Mouse (Mus musculus) midbrain, embryonic 14.5 days (tissue): ENCODE measurements around the gene Kcnj14. TPM values are rescaled to one million over a fixed set of nuclear protein-coding genes. Genes with fewer than 3 reads are reported as not detected.

Experiments
- ATAC-seq: fragments of 200-750 bp; cut with Nextera tagmentation; 2 replicates; pipeline ENCODE4 v1.8.0; 2017; ENCODE audit warnings: moderate number of reproducible peaks, moderate library complexity; ENCODE audit not compliant: low FRiP score, low TSS enrichment
- DNase-seq: peaks from one replicate; pipeline ENCODE4 v3.0.0-alpha.2; 2015
- H3K27ac ChIP-seq: fragments of 300-500 bp; sonication (generic); replicated peaks from 2 replicates; pipeline ENCODE4 v1.5.1; 2014; ENCODE audit warnings: mild to moderate bottlenecking, low read depth, low read length, moderate library complexity
- H3K27me3 ChIP-seq: fragments of 300-500 bp; sonication (generic); 2 replicates; pipeline ENCODE4 v1.6.1; 2014; ENCODE audit warnings: low read length, control low read depth, mixed read lengths; ENCODE audit not compliant: control insufficient read depth, insufficient read depth
- H3K36me3 ChIP-seq: fragments of 300-500 bp; sonication (generic); 2 replicates; pipeline ENCODE4 v1.6.1; 2014; ENCODE audit warnings: low read length, control low read depth; ENCODE audit not compliant: control insufficient read depth, insufficient read depth
- H3K4me1 ChIP-seq: fragments of 300-500 bp; sonication (generic); 2 replicates; pipeline ENCODE4 v1.6.1; 2014; ENCODE audit warnings: mild to moderate bottlenecking, antibody characterized with exemption, low read length, control low read depth; ENCODE audit not compliant: control insufficient read depth, insufficient read depth
- H3K4me2 ChIP-seq: fragments of 300-500 bp; sonication (generic); 2 replicates; pipeline ENCODE4 v1.6.1; 2014; ENCODE audit warnings: mild to moderate bottlenecking, low read length, moderate library complexity
- H3K4me3 ChIP-seq: fragments of 300-500 bp; sonication (generic); replicated peaks from 2 replicates; pipeline ENCODE4 v1.5.1; 2014; ENCODE audit warnings: low read depth, low read length
- H3K9ac ChIP-seq: fragments of 300-500 bp; sonication (generic); replicated peaks from 2 replicates; pipeline ENCODE4 v1.6.1; 2014; ENCODE audit warnings: mild to moderate bottlenecking, low read length, moderate library complexity
- H3K9me3 ChIP-seq: fragments of 300-500 bp; sonication (generic); 2 replicates; pipeline ENCODE4 v1.6.1; 2016; ENCODE audit warnings: low read length, control low read depth, mixed read lengths; ENCODE audit not compliant: control insufficient read depth
- WGBS: fragments of 180-500 bp; shearing (Covaris S2); extraction: QIAGEN DNeasy Blood & Tissue Kit; methylation state at CpG from one replicate; pipeline ENCODE4 v1.1.7; 2014; 5-methylcytosine and 5-hydroxymethylcytosine counted together
- polyA plus RNA-seq: library from polyadenylated mRNA; unstranded; fragments of >200 nt; fragmentation: Nextera tagmentation; extraction: Ambion mirVana; gene quantifications from 2 replicates; pipeline ENCODE4 v1.2.1, GENCODE M21; 2014

The Kcnj14 gene
- polyA plus RNA-seq, 1 experiment from 2014 or later: 0.63 TPM

DNA sequence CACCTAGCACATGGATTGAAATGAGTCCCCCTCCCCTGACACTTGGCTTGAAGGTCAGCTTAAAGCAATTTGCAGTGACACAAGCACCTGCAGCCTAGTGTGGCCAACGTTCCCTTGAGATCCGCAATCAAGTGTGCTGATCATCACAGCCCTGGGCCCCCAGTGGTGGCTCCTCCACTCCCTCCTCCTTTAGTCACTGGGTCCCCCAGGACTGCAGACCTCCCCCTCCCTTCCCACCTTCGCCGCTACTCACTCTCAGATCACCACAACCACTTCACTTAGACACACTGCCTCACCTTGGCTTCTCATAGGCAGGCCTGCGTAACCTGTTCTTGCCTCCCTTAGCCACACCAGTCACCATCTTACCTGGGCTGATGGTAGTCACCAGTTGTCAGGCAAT lies 18.6 kb downstream of the Kcnj14 start:
- Histone ChIP-seq H3K4me3 (no peak overlapping the region), H3K27me3 (no peaks in the 10 kb centered on the region), H3K36me3 (peaks cover 93% of the 10 kb centered on the region), H3K9me3 (no peaks in the 10 kb centered on the region), H3K4me2 (no peak overlapping the region), H3K4me1 (no peaks in the 10 kb centered on the region), H3K27ac (peak overlapping the region; percentile 6; the same call in 1 of the 2 replicates), H3K9ac (no peak overlapping the region)
- DNase-seq: no peak
- WGBS: 64% methylated on average over 5 of the region's 5 CpGs
- ATAC-seq: no peak

DNA sequence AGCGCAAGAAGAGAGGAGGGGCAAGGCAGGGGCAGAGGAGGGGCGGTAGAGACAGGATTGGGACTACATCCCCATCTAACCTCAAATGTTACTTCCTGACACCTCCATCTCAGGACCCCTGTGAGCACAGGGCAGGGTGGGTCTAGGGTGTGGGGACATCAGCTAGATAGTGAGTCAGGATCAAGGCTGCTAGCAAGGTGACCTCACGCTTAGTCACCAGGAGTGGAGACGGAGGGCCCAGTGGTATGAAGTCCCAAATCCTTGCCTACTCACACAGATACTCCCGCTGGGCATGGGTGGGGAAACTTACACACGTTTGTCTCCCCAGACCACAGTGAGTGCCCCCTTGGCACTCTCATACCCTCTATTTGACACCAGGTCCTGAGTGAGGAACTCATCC lies 22.0 kb downstream of the Kcnj14 start:
- Histone ChIP-seq H3K4me2 (no peak overlapping the region), H3K4me1 (peaks cover 13% of the 10 kb centered on the region), H3K27me3 (no peaks in the 10 kb centered on the region), H3K36me3 (peaks cover 85% of the 10 kb centered on the region), H3K9me3 (no peaks in the 10 kb centered on the region), H3K4me3 (no peak overlapping the region), H3K27ac (no peak overlapping the region), H3K9ac (no peak overlapping the region)
- no peak for ATAC-seq
- WGBS: 94% methylated on average over 6 of the region's 6 CpGs
- DNase-seq: no peak

DNA sequence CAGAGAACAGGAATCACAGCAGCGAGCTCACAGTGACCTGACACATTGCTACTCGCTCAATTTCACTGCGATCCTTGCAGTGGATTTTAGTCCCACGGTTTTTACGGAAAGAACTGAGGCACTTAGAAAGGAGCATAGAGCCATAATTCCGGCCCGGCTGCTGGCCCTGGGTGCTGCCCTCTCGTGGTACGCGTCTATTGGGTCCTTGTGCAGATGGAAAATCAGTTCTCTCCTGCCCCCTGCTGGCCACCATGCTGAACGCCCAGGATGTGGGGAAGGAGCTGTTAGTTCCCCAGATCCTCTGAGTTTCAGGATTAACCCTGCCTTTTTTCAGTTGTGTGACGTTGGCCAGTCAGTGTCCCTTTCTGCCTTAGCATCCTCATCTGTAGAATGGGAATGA lies 23.2 kb downstream of the Kcnj14 start:
- Histone ChIP-seq H3K4me2 (no peak overlapping the region), H3K9ac (no peak overlapping the region), H3K36me3 (peaks cover 85% of the 10 kb centered on the region), H3K9me3 (no peaks in the 10 kb centered on the region), H3K4me1 (peaks cover 16% of the 10 kb centered on the region), H3K4me3 (no peak overlapping the region), H3K27ac (no peak overlapping the region; the same call in 1 of the 2 replicates), H3K27me3 (no peaks in the 10 kb centered on the region)
- ATAC-seq (peak; percentile 59; the same call in 1 of the 2 replicates), DNase-seq (peak; percentile 96)
- WGBS: 3% methylated on average over 12 of the region's 12 CpGs

DNA sequence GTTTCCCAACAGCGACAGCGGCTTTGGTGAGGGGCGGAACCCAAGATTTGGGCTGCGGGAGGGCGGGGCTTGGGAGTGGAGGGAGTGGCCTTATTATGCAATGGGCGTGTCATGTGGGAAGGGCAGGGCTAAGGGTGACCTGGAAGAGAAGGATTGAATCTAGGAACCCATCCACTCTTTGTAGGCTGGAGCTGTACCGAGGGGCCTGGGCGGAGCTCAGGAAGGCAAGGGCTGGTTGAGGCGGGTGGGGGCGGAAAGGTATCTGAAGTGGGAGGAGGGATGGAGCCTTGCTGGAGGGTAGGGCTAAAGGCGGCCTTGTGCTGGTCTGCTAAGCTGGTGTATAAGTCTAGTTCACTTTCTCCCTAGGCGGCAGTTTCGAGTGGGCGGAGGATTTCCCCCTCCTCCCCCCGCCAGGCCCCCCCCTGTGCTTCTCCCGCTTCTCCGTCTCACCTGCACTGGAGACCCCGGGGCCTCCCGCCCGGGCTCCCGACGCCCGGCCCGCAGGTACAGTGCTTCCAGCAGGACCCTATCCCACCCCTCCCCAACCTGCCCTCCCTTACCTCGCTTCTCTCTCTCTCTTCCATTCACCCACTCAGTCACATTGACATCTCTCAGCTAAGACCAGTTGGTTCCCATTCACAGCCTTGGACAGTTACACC lies 23.9 kb downstream of the Kcnj14 start:
- H3K36me3 ChIP-seq: peaks cover 85% of the 10 kb centered on the region
- no peak overlapping the region; the same call in 1 of the 2 replicates for H3K27ac ChIP-seq
- H3K4me1 ChIP-seq: peaks cover 16% of the 10 kb centered on the region
- ATAC-seq: no peak
- no peak overlapping the region for H3K4me2 ChIP-seq
- 0 out of 2 replicates have a peak, but pooled peaks cover 4% of the 10 kb centered on the region for H3K27me3 ChIP-seq
- DNase-seq: no peak
- H3K9me3 ChIP-seq: no peaks in the 10 kb centered on the region
- 27% methylated on average over 25 of the region's 25 CpGs for WGBS
- no peak overlapping the region for H3K9ac ChIP-seq
- H3K4me3 ChIP-seq: no peak overlapping the region

DNA sequence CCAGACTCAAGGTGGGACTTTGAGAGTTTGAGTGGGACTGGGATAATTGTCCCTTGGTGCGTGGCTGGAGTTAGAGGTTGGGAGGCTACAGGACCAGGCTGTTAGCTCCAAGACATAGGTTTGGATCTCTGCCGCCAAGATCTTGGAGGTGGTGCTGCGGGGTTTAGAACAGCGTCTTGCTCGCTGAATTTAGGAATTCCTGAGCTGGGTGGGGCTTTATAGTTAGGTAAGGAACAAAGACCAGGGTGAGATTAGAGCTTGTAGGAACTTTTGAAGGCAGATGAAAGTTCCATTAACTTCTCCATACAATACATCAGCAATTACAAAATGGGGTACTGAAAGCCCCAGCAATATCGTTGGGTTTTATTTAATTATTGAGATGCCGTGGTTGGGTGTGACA lies 24.6 kb downstream of the Kcnj14 start:
- no peak overlapping the region for H3K4me3 ChIP-seq
- H3K36me3 ChIP-seq: peaks cover 87% of the 10 kb centered on the region
- DNase-seq: no peak
- WGBS: 44% methylated on average over 7 of the region's 7 CpGs
- no peak overlapping the region for H3K9ac ChIP-seq
- H3K27ac ChIP-seq: no peak overlapping the region
- 0 out of 2 replicates have a peak, but pooled peaks cover 4% of the 10 kb centered on the region for H3K27me3 ChIP-seq
- H3K4me1 ChIP-seq: peaks cover 16% of the 10 kb centered on the region
- no peak for ATAC-seq
- H3K9me3 ChIP-seq: no peaks in the 10 kb centered on the region
- H3K4me2 ChIP-seq: no peak overlapping the region

DNA sequence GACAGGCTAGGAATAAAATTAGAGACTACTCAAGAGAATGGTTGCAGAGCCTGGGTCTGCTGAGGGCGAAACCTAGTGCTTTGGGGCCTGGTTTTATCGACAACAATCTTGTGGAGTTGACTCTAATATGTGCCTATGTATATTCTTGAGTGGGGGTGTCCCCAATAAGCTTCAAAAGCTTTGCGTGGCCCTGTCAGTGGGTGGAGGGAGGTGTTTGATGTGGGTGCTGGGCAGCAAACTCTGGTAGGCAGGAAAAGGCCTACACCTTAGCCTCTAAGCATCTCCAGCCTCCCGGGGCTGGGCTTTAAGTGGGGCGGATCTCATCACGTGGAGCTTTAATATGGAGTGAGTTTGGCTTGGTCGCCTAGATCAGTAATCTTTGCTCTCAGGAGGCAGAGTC lies 25.7 kb downstream of the Kcnj14 start:
- Histone ChIP-seq H3K9ac (no peak overlapping the region; the same call in 1 of the 2 replicates), H3K36me3 (peaks cover 91% of the 10 kb centered on the region), H3K4me2 (no peak overlapping the region), H3K9me3 (no peaks in the 10 kb centered on the region), H3K4me3 (no peak overlapping the region), H3K4me1 (peaks cover 16% of the 10 kb centered on the region), H3K27ac (no peak overlapping the region), H3K27me3 (0 out of 2 replicates have a peak, but pooled peaks cover 4% of the 10 kb centered on the region)
- DNase-seq: no peak
- no peak for ATAC-seq
- 42% methylated on average over 7 of the region's 7 CpGs for WGBS

DNA sequence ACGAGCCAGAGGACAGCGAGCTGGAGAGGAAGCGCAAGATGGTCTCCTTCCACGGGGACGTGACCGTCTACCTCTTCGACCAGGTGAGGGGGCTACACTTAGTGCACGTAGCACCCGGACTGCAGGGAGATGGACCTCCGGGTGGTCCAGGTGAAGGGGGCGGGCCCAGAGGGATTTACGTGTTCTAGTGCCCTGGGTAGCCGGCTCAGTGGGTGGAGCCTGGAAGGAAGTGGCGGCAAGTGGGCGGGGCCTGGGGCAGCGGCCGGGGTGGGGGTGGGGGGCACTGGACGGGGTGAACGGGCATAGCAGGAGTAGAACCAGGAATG lies 26.1 kb downstream of the Kcnj14 start:
- peaks cover 91% of the 10 kb centered on the region for H3K36me3 ChIP-seq
- DNase-seq: no peak

DNA sequence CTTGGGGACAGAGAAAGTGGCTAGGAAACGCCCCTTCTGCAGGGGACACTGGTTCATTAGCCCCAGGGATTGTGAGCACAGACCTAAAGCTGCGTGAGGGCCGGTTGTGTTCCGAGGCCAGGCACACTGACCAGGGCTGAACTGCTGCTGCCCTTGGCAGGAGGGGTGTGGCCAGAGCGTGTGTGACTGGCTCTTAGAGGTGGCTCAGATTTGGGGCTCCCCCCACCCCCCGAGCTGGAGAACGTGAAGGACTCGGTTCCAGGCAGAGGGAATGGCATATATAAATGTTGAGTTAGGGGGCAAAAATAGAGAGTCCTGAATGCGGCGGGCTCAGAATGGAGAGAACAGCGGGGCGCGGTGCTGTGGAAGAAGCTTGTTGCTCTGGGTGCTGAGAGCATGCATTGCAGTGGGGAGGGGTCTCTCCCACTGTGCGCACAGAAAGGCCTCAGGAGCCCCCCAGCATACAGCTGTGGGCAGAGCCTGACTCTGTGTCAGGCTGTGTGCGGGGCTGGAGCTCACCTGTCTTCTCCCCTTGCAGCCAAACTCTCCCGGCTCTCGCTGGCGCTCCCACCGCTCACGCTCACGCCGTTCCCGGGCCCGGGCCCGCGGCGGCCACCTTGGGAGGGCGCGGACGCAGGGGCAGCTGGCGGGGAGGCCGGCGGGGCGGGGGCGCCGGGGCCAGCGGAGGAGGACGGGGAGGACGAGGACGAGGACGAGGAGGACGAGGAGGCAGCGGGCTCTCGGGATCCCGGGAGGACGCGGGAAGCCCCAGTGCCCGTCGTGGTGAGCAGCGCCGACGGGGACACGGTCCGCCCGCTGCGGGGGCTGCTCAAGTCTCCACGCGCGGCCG lies 26.7 kb downstream of the Kcnj14 start:
- WGBS: 2% methylated on average over 54 of the region's 60 CpGs
- Histone ChIP-seq H3K9me3 (no peaks in the 10 kb centered on the region), H3K36me3 (peaks cover 91% of the 10 kb centered on the region), H3K27me3 (0 out of 2 replicates have a peak, but pooled peaks cover 4% of the 10 kb centered on the region), H3K27ac (no peak overlapping the region), H3K4me1 (peaks cover 16% of the 10 kb centered on the region), H3K4me2 (peak overlapping the region; percentile 51), H3K9ac (peak overlapping the region; percentile 49), H3K4me3 (peak overlapping the region; percentile 22)
- no peak for ATAC-seq
- DNase-seq: peak; percentile 51

More for the DNA sequence above, 26.1 kb downstream of the Kcnj14 start:
- H3K27ac ChIP-seq: no peak overlapping the region
- ATAC-seq: no peak
- H3K9ac ChIP-seq: peak overlapping the region; percentile 49
- H3K4me2 ChIP-seq: peak overlapping the region; percentile 51
- H3K4me3 ChIP-seq: peak overlapping the region; percentile 22
- WGBS: 2% methylated on average over 19 of the region's 19 CpGs
- H3K4me1 ChIP-seq: peaks cover 16% of the 10 kb centered on the region
- no peaks in the 10 kb centered on the region for H3K9me3 ChIP-seq
- 0 out of 2 replicates have a peak, but pooled peaks cover 4% of the 10 kb centered on the region for H3K27me3 ChIP-seq
